Mouse (Mus musculus): Measurements from ENCODE around the gene Rap1gap.

DNA sequence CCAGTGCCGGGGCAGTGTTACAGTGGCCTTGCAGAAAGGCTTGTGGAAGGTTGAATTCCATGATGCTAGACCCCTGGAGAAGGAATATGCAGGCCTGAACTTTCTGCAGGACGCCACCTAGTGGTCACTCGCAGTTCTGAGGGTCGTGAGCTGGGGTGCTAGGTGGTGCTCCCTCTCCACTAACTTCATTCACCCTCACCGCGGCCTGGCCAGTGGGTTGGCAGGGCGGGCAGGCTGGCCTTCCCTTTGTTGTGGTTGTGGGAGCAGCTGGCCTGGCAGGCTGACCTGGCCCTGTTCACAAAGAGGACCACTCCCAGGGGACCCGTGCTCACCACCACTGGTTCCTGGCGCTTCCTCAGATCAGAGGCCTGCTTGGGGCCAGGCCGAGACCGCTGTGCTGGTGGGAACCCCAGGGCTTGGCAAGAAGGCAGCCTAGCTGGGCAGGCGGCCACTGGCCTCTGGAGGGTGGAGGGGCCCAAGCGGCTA is 80.0 kb downstream of the Rap1gap start:
- TF ChIP-seq POLR2A (IDR thresholded peaks at IDR 0.05; ENCODE audit: insufficient read length, low read depth) (no peak), MYOD1 (IDR thresholded peaks at IDR 0.05; ENCODE audit: control insufficient read depth in 1 of 3, insufficient read length in 2 of 3, low read depth in 2 of 3) (peak in 2 of 3 experiments; percentile 80 to 86), MYOG (IDR thresholded peaks at IDR 0.05; ENCODE audit: control insufficient read depth in 1 of 3, insufficient read depth in 1 of 3, insufficient read length in 2 of 3, low read depth in 2 of 3) (peak in 2 of 3 experiments; percentile 93 to 94), REST (IDR thresholded peaks at IDR 0.05; ENCODE audit: insufficient read depth, insufficient read length) (no peak), MAX (IDR thresholded peaks at IDR 0.05; ENCODE audit: low read depth) (no peak), USF1 (IDR thresholded peaks at IDR 0.05; ENCODE audit: low read depth) (no peak), POLR2AphosphoS2 (IDR thresholded peaks at IDR 0.05; ENCODE audit: insufficient read length, low read depth) (no peak), E2F4 (IDR thresholded peaks at IDR 0.05; ENCODE audit: insufficient read depth) (no peak), TCF12 (IDR thresholded peaks at IDR 0.05; ENCODE audit: insufficient read depth, poor library complexity, severe bottlenecking) (peak; percentile 2), SRF (IDR thresholded peaks at IDR 0.05; ENCODE audit: control insufficient read depth, insufficient read length, low read depth) (no peak), CEBPB (IDR thresholded peaks at IDR 0.05; ENCODE audit: insufficient read depth, poor library complexity, severe bottlenecking) (no peak), TCF3 (IDR thresholded peaks at IDR 0.05; ENCODE audit: insufficient read length, low read depth) (peak; percentile 44)
